Mouse (Mus musculus): ENCODE results near the gene Serpina5.
"Not testable (repeated sequence)": the region's sequence is repeated elsewhere in the genome, so short reads cannot be mapped to it uniquely, and the experiment has no call there.

Gene Serpina5

DNA sequence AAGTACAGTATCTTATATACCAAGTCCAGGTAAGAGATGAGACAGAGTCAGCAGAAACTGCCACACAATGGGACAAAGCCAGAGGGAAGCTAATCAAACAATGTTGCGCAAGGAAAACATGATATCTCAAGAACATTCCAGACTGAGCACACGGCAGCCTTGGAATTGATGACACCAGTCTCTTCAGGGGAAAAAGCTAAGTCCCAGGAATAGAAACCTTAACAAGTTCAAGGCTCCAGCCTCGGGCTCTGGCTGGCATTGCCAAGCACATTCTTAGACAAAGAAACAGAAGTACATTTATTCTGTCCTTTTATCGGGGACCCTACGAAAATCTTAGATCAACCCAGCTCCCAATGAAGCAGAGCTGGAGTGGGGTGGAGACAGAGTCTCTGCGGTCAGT lies at the start of gene Serpina5:
TSS of gene Serpina5 (plus strand) at position 346 of the 400 bp plus-strand sequence.
- DNase-seq, result no peak

DNA sequence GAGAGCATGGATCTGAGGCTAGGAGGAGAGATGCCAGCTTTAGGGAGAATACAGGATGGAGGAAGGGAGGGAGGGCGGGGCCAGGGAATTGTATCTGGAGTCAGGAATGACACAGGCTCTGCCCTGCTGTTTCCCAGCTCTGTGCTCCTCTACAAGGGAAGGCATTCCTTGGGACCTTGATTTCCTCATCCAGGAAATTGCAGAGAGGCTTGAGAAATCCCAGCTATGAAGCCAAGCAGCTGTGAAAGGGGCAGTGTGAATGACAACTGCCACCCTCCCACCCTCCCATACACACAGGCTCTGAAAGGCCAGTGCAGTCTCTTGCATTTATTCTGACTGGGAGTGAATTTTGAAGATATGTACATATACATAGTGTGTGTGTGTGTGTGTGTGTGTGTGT lies 46.9 kb upstream of the Serpina5 start:
- DNase-seq, result no peak

DNA sequence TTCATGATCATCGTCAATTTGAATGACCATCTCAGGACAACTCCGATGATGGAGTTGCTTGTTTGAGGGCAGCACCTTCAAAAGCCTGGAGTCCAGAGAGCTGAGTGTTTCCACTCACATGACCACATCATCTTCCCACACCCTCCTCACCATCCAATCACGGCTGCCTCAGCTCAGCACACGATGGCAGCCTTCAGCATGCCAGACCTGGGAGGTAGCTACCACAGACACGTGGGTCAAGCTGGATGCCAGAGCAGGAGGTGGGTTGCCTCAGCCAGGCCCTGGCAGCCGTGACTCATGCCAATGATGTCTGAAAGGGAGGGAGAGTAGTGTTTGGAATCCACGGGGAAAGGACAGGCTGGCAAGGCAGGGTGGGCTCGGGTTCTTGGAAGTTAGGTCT lies 45.2 kb upstream of the Serpina5 start:
- no peak for DNase-seq

DNA sequence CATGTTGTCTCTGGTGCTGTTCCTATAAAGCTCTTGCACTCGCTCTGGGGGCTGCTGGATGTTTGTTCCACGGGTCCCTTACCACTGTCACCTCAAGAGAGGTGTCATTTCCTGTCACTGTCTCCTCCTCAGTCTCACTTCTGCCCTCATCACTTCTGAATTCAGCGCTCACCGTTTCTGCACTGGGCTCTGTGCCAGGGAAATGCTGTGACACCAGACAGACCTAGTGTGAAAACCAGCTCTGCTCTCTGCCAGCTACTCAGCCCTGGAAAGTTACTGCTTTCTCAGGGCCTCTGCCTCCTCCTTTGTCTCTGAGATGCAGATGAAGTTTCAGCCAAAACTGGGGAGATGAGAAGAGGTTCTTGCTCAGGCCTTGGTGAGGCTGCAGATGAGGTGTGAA lies 43.9 kb upstream of the Serpina5 start:
- DNase-seq, result no peak

DNA sequence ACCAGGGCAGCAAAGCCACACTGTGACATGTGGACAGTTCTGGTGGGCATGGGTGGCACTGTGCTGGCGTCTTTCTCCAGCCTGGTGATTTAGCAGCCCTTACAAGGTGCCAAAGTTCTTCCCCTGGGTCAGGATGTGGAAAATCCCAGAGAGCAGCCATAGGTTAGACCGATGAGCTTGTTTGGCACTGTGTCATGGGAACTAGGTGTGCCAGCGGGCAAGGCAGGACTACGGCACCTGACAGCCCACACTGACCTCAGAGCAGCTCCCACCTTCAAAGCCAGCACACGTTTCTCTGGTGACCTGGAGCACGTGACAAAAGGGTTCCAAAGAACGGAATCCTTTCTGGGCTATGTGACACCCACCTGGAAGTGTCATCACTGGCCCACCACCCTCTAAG lies 43.4 kb upstream of the Serpina5 start:
- no peak for DNase-seq

DNA sequence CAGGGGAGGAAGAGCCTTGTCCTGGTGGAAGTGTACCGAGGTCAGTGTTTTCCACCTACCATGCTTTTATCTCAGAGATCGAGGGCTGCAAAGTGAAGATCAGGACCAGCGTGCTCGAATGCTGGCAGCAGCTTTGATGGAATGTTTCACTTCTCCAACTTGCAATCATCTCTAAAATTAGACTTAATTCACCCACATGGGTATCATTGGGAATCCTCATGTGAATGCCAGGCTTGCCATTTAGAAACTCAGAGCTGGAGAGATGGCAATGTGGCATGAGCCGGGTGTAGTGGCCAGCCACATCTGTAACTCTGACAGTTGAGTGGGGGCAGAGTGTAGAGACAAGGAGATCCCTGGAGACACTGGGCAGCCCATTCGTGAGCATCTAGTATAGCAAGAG lies 40.8 kb upstream of the Serpina5 start:
- DNase-seq, result no peak

DNA sequence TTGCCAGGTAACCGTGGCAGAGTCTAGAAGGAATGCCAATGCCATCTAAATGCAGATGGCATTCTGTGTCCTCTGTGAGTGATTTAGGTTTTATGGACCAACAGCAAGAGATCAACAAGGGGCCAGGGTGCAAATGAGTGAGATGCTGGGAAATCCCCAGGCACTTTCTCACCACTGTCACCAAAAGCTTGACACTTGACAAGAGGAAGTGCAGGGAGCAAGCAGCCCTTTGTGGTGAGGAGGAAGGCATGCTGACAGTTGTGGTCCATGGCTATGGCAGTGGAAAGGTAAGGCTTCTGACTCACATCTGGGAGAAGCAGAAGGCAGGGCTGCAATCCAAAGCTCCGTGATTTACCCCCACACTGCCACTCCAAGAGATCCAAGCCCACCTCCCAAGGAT lies 39.1 kb upstream of the Serpina5 start:
- DNase-seq, result no peak

DNA sequence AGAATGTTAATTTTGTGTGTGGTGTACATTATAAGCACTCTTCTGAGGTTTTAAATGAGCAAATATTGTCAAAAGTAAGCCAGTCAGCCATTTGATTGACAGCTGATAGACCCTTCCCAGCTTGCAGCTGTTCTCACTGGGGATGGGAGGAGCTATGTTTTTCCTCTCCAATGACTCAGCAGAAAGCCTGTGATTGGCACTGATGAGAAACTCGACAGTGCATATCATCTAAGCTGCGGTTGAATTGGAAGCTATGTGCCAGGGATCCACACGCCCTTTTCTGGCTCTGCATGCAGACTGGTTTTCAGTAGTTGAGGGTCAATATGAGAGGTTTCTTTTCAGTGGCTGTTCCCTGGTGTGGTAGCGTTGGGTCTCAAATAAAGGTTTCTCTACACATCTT lies 36.4 kb upstream of the Serpina5 start:
- no peak for DNase-seq

DNA sequence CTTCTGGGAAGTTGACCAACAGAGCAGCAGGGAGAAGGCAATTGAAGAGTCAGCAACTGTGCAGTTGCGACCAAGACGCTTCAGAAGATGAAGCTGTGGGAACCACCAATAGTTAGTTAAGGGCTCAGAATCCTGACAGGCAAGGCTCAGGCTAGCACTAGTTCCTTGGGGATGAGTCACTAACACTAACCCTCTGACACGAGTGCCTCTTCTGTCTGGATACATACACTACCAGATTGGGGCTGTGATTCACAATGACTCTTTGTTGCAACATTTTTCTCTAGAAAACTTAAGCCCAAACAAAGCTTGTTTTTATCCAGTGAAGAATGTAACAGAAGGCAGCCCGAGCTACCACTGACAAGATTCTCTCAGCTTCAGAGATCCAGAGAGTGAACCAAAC lies 35.9 kb upstream of the Serpina5 start:
- no peak for DNase-seq

DNA sequence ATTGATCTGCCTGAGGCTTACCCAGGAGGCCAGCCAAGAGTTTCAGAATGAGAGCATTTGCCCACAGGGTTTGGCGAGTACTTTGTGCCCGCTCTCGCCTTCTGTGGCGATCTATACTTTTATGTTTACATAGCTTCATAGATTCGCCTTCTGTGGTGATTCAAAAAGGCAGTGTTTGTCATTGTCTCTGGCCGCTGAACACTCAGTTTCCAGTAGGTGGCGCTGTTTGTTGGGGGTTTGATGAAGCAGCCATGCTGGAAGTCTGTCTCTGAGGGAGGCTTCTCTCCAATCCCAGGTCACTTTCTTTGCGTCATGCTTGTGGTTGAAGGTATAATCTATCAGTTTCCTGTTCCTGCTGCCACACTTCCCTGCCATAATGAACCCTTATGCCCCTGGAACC lies 34.7 kb upstream of the Serpina5 start:
- peak; percentile 66 for DNase-seq

DNA sequence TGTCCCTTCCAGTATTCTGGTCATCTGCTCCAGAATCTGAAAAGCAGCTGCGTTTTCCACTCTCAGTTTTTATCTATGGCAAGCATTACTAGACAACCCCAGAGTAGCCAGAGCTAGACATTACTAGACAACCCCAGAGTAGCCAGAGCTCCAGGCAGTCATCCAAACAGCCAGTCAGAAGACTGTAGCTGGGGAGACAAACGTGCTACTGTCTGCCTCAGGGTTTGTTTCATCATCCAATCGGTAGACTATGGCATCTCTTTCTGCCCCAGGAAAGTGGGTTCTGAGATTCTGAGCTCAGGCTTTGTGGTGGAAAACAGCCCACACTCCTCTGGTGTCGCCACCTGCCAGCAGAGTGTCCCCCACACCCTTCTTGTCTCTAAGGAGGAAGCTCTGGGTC lies 33.4 kb upstream of the Serpina5 start:
- peak; percentile 41 for DNase-seq

DNA sequence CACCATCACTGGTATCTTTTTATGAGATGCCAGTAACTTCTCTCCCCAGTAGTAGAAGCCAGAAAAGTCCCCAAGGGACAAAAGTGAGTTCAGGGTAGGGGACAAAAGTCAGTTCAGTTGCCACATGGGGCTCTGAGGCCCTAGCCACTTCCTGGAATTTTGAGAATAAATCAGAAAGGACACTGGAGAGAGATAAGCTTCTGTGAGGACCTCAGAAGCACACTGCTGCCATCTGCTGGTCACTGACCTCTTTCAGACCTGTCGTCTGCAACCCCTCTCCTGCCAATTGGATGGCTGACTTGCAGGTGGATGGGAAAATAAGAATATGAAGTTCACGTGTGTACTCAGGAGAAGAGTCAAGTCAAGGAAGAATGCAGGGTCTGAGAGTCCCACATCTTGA lies 31.3 kb upstream of the Serpina5 start:
- peak; percentile 75 for DNase-seq

DNA sequence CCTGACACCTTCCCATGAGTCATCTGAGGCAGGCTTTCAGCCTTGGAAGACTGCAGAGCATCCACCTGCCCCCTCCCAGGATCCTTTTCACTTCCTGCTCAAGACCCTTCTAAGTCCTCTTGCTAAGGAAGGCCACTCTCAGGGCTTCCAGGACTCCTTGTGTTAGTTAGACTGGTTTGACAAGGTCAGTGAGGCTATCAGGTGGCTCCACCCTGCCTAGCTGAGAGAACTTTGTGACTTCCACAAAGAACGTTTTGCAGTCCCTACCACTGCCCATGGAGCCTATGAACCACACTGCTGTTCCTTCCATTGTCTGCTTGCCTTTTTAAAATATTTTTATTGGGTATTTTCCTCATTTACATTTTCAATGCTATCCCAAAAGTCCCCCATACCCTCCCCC lies 29.2 kb upstream of the Serpina5 start:
- DNase-seq, result no peak

DNA sequence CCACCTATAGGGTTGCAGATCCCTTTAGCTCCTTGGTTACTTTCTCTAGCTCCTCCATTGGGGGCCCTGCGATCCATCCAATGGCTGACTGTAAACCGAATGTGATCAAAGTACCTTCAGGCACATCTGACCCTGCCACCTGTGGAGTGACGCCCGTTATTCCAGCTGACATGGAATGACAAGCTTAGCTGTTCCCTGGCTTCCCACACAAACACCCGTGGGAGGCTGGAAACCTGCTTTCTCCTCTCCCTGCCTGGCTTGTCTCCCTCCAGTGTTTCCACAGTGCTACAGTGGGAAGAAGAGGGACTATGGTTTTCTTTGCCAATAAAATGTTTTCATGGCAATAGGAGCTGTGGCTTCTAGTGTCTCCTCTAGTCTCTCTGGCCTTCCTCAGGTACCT lies 28.6 kb upstream of the Serpina5 start:
- DNase-seq, result no peak

DNA sequence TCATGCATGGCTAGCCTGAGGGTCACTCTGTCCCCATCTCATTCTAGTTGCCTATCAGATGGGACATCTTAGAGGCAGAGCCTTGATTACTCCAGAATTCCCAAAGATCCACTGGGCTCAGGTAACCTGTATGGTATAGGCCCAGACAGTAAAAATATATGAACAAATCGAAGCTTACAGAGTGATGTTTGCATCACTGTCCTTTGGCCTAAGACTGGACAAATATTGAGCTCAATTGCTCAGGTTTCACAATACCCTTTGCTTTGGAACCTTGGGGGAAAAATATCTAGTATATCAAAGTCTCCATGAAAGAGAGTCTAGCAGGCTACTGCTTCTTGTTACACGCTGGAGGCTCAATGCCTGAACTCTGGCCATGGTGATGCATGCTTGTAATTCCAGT lies 10.8 kb upstream of the Serpina5 start:
- no peak for DNase-seq

DNA sequence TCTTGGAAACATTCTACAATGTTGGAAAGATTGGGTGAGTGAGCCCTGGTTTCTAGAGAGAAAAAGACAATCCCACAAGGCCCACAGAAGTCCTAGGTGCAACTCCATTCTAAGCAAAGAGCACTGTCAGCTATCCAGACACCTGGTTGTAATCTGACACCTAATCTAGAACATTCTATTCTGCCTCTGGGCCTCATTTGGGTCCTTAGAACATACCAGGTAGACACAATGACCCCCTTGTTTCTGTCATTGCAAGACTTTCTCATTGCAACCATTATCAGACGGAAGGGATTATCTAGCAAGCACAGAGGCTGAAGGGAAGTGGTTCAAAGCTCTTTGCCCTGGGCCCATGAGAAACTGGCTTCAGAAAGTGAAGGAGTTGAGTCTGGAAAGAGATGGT lies 9.6 kb upstream of the Serpina5 start:
- no peak for DNase-seq

DNA sequence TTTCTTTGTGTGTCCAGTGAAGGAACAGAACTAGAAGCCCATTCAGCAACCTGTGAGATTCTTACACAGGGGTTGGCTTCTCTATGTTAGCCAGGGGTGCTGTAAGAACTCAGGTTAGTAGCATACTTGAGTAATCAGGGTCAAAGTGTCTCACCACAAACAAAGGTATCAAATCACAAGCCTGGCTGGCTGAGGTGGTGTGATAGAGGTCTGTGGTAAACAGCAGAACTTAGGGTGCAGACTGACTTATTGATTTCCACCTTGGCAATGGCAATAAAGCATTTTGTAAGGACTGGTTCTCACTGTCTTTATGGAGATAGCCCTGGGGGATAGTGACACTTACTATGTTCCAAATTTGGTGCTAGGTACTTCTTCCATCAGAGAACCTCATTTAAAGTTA lies 4.9 kb downstream of the Serpina5 start:
- DNase-seq, result no peak

DNA sequence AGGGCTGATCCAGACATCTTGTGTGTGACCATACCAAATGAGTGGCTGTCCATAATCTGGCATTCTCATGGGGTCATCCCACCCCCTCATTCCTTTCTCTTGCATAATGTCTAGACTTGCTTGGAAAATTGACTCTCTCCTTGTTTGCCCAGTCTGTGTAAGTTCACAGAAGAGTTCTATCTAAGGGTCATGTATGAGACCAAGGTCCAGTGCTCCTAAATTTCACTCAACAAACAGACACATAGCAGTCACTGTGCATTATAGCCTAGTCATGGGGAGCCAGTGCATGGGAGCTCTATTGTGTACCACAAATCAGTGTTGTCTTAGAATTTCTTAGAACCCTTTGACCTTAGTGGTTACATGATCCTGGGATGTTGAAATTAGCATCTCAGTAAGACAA lies 6.0 kb downstream of the Serpina5 start:
- DNase-seq, result no peak

DNA sequence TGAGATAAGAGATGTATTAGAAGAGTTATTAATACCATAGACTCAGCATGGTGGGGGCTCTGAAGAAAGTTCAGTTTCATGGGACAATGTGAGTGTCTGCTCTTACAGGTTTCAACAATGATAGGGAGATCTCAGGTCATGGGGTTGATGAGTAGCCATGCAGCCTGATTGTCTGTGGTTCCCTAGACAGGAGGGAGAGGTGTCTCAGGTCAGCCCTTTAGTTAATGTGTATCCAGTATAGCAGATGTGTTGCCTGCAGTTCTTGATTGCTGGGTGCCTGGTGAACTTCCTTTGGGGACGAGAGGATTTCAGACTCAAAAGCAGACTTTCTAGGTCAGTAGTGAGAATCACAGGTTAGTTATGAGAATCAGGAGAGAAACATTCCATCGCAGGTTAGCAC lies 7.6 kb downstream of the Serpina5 start:
- peak; percentile 79 for DNase-seq

DNA sequence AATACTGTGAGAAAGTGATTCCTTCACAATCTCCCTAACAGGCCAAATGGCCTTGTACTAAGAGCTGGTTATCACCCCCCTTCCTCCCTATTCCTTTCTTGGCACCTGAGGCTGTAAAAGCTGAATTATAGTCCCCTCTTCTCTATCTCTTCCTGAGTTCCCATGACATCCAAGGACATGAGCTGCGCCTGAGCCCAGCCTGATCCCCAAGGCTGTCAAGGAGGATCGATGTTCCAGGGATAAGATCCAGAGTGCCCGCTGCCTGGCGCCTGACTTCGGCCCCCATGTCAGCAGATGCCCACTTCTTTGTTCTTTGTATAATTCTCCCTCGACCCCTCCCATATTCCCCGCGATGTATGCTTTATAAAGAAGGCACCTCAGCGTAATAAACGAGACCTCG lies 11.4 kb downstream of the Serpina5 start, which contains the start of gene Serpina3a:
TSS of gene Serpina3a (plus strand) at position 392 of the 400 bp plus-strand sequence.
- DNase-seq, result not testable (repeated sequence)

DNA sequence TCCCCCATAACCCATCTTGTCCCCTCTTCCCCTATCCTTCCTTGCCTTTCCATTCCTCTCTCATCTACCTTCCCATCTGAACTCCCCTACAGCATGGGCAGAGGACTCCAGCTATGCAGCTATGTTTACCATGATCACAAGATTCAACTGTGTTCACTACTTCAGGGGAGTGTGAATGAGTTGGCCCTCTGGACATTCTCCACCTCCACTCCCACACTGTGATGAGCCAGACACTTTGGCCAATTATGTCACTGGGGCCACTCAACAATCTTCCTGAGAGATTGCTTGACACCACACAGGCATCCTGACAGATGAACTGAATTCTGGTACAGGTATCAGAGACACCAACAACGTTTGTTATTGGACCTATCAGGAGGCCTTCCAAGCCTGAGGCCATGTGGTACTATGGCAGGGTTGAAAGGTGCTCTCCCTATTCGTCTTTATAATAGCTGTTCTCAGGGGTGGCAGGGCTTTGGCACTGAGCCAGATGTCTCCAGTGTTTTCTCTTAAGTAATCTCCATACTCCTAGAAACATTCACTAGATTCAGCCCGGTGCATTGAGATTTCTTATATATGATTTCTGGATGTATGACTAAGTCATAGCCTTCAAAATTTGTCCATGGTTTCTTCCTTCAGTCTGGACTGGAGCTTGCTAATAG lies 14.1 kb downstream of the Serpina5 start:
- no peak for DNase-seq

DNA sequence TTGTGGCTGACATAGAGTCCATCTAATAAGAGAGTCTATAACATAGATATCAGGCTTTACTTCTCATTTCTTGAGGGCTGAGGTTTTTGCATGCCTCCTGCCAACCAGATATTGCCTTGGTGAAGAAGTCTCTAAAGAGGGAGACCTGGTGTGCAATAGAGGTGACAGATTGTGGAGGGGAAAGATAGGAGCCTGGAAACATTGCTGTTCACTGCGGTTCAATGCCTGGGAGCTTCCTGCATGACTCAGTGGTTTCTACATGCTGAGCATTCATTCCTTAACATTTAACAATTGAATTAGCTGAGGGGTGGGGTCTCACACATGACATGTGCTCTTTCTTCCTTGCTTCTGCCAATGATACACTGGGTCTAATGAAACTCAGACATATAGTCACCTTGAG lies 22.2 kb downstream of the Serpina5 start:
- DNase-seq, result no peak

DNA sequence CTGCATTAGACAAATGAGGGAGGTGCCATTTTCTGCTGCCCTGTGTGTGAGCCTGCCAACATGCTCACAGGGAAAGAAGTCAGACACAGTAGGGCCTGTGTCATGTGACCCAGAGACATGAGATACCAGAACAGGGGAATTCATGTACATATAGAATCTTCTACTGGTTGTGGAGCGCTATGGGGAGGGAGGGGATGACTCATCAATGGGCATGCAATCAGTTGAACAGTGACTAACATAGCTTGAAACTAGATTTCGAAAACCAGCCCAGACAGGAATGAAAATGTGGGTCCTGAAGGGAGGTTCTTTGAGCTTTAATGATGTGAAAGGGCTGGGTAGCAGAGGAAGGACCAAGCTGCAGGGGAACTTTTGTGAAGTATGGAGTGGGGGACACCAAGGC lies 23.1 kb downstream of the Serpina5 start:
- no peak for DNase-seq

DNA sequence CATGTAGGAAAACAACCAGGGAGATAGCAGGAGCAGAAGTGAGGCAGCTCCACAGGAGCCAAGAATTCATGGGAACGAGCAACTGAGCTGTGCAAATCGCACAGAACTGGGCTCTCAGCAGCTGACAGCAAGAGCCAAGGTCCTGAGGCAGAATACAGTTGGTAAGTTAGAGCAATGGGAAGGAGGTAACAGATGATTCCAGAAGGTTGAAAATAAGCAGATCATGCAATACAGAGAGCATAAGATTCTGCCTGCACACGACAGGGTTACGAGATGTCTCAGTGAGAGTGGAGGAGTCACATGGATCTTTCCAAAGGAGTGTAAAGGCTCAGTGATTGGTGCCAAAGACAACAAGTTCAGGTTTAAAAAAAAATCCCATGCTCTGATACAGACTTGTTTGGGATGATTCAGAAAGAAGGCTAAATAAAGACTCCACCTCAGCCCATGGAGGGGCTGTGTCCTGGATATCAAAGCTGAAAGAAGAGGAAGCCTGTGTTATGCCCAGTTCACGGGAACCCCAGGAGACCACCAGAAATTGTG lies 24.2 kb downstream of the Serpina5 start:
- DNase-seq, result no peak

DNA sequence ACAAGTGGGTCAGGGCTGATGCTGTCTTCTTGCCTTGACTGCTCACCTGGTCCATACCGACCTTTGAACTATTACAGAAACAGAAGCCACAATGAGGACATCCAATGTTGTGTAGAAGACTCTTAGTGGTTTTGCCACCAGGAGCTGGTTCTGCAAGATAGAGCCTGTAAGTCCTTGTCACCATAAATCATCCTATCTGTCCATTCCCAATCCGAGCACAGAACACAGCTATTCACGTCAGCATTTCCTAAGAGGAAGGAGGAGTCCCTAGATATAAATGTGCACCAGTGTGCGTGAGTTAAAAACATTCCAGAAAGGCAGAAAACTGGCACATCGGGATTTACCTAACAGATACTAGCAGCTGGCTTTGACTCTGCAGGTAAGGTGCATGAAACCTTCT lies 26.8 kb downstream of the Serpina5 start, which contains the start of gene Serpina3b:
TSS of gene Serpina3b (plus strand) at position 301 of the 400 bp plus-strand sequence.
- no peak for DNase-seq

Measured in kidney, adult 9 months (tissue).